Mouse (Mus musculus) heart, embryonic 10.5 days (tissue): ENCODE data around the gene Zfp408. TPM values are rescaled to one million over a fixed set of nuclear protein-coding genes. Genes with fewer than 3 reads are reported as not detected.
A peak's percentile ranks its signal among the peaks of the same experiment; 100 is the strongest.
"Not testable (repeated sequence)": the region's sequence is repeated elsewhere in the genome, so short reads cannot be mapped to it uniquely, and the experiment has no call there.

Source experiments
- DNase-seq: peaks from one replicate; pipeline ENCODE4 v3.0.0-alpha.2; 2017; ENCODE audit warnings: low spot score
- H3K27ac ChIP-seq: fragments of 300-500 bp; sonication (generic); 2 replicates; pipeline ENCODE4 v1.5.1; 2016; ENCODE audit warnings: mild to moderate bottlenecking
- H3K27me3 ChIP-seq: fragments of 300-500 bp; sonication (generic); 2 replicates; pipeline ENCODE4 v1.6.1; 2016; ENCODE audit warnings: mild to moderate bottlenecking; ENCODE audit not compliant: poor library complexity, insufficient read depth, severe bottlenecking
- H3K36me3 ChIP-seq: fragments of 300-500 bp; sonication (generic); 2 replicates; pipeline ENCODE4 v1.6.1; 2016; ENCODE audit warnings: mild to moderate bottlenecking, moderate library complexity
- H3K4me1 ChIP-seq: fragments of 300-500 bp; sonication (generic); 2 replicates; pipeline ENCODE4 v1.6.1; 2016; ENCODE audit warnings: mild to moderate bottlenecking
- H3K4me3 ChIP-seq: fragments of 300-500 bp; sonication (generic); 2 replicates; pipeline ENCODE4 v1.5.1; 2016; ENCODE audit warnings: mild to moderate bottlenecking, moderate library complexity
- H3K9me3 ChIP-seq: fragments of 300-500 bp; sonication (generic); 2 replicates; pipeline ENCODE4 v1.6.1; 2016; ENCODE audit warnings: mild to moderate bottlenecking, moderate library complexity
- WGBS: fragments of 180-500 bp; shearing (Covaris S2); methylation state at CpG from one replicate; pipeline ENCODE4 v1.1.7; 2016; 5-methylcytosine and 5-hydroxymethylcytosine counted together
- polyA plus RNA-seq: library from polyadenylated mRNA; unstranded; fragments of >200 nt; fragmentation: Nextera tagmentation; extraction: Ambion mirVana; gene quantifications from 2 replicates; pipeline ENCODE4 v1.2.1, GENCODE M21; 2016

Gene Zfp408
- polyA plus RNA-seq, 1 experiment from 2014 or later, result 10.4 TPM

GRCm38 (mm10) chr2:91629682-91630081, 19.9 kb downstream of the Zfp408 start:
- Histone ChIP-seq H3K27me3 (no peaks in the 10 kb centered on the region), H3K36me3 (no peaks in the 10 kb centered on the region; the same call in 1 of the 2 replicates), H3K9me3 (no peaks in the 10 kb centered on the region), H3K4me3 (no peak overlapping the region), H3K4me1 (peaks cover 8% of the 10 kb centered on the region; the same call in 1 of the 2 replicates), H3K27ac (no peak overlapping the region)
- no peak for DNase-seq
- WGBS, result 81% methylated on average over 18 of the region's 18 CpGs

DNA sequence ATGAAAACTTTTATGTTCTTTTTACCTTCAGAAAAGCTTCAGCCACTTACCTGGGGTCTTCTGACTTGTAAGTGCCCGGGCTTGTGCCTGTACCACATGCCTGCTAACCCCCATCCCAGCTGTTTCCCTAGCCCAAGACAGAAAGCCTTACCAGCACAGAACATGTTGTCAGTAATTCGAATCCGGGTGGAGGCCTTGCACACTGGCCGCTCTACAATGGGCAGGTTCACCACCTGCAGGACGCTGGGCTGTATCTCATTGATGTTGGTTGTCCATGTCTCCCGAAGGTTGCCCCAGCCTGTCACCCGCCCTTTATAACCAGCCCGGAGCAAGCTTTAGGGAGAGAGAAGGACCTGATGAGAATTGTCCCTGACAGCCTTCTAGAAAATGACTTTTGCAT, 21.4 kb downstream of the Zfp408 start:
- H3K27ac ChIP-seq, result no peak overlapping the region
- peaks cover 9% of the 10 kb centered on the region for H3K36me3 ChIP-seq
- H3K4me1 ChIP-seq, result 0 out of 2 replicates have a peak, but pooled peaks cover 5% of the 10 kb centered on the region
- no peaks in the 10 kb centered on the region for H3K27me3 ChIP-seq
- no peak overlapping the region for H3K4me3 ChIP-seq
- DNase-seq, result peak; percentile 65
- H3K9me3 ChIP-seq, result no peaks in the 10 kb centered on the region
- 90% methylated on average over 8 of the region's 8 CpGs for WGBS

GRCm38 (mm10) chr2:91627486-91627885, 22.1 kb downstream of the Zfp408 start:
- Histone ChIP-seq H3K27me3 (no peaks in the 10 kb centered on the region), H3K27ac (no peak overlapping the region), H3K36me3 (peaks cover 14% of the 10 kb centered on the region), H3K4me3 (no peak overlapping the region), H3K4me1 (0 out of 2 replicates have a peak, but pooled peaks cover 5% of the 10 kb centered on the region), H3K9me3 (no peaks in the 10 kb centered on the region)
- WGBS, result 70% methylated on average over 5 of the region's 5 CpGs
- DNase-seq, result peak; percentile 69

- not testable (repeated sequence) for H3K4me3 ChIP-seq, H3K27ac ChIP-seq, H3K27me3 ChIP-seq, H3K4me1 ChIP-seq, H3K9me3 ChIP-seq
- WGBS, result 87% methylated on average over 7 of the region's 7 CpGs
- DNase-seq, result peak; percentile 45
- peaks cover 52% of the 10 kb centered on the region for H3K36me3 ChIP-seq
Measured at GRCm38 (mm10) chr2:91623366-91623765, 26.2 kb downstream of the Zfp408 start.

DNA sequence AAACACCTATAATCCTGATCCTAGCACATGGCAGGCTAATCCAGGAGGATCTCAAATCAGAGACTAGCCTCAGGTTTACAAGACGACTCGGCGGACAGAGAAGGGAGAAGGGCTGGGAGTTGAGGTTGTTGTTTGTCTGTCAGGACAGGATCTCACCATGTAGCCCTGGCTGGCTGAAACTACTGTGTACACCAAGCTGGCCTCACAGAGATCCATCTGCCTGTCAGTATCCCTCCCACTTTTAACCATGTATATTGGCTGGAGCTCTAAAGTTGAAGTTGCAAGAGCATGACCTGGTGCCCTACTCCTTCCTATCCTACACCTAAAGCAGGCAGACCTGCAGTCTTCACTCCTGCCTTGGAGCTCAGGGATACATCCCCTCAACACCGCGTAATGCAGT, 27.2 kb downstream of the Zfp408 start:
- H3K36me3 ChIP-seq, result peaks cover 62% of the 10 kb centered on the region
- no peaks in the 10 kb centered on the region for H3K27me3 ChIP-seq
- H3K27ac ChIP-seq, result no peak overlapping the region
- no peaks in the 10 kb centered on the region for H3K4me1 ChIP-seq
- DNase-seq, result peak; percentile 71
- no peak overlapping the region for H3K4me3 ChIP-seq
- no peaks in the 10 kb centered on the region for H3K9me3 ChIP-seq
- 89% methylated on average over 5 of the region's 5 CpGs for WGBS

GRCm38 (mm10) chr2:91609370-91609769, 40.2 kb downstream of the Zfp408 start:
- H3K27me3 ChIP-seq, H3K4me1 ChIP-seq, H3K4me3 ChIP-seq, DNase-seq, H3K27ac ChIP-seq, H3K9me3 ChIP-seq: not testable (repeated sequence)
- peaks cover 76% of the 10 kb centered on the region for H3K36me3 ChIP-seq

DNA sequence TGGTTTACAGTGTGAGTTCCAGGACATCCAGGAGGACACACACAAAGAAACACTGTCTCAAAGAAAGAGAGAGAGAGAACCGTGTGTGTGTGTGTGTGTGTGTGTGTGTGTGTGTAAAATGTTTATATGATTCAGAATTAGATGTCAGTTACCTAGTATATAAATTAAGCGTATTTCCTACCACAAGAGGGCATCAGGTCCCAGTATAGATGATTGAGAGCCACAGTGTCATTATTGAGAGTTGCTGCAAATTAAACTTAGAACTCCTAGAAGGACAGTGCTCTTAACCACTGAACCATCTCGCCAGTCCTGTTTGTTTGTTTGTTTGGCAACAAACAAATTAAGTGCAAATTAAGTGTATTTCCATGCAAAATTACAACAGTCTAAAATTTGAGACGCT, 47.2 kb downstream of the Zfp408 start:
- Histone ChIP-seq H3K4me3 (no peak overlapping the region), H3K27ac (no peak overlapping the region), H3K36me3 (peaks cover 89% of the 10 kb centered on the region), H3K9me3 (no peaks in the 10 kb centered on the region), H3K27me3 (no peaks in the 10 kb centered on the region), H3K4me1 (no peaks in the 10 kb centered on the region)
- no peak for DNase-seq
- 88% methylated on average over 4 of the region's 4 CpGs for WGBS

- 94% methylated on average over 4 of the region's 4 CpGs for WGBS
- no peaks in the 10 kb centered on the region for H3K27me3 ChIP-seq
- H3K36me3 ChIP-seq, result peaks cover 93% of the 10 kb centered on the region
- DNase-seq, result no peak
- no peaks in the 10 kb centered on the region for H3K9me3 ChIP-seq
- no peak overlapping the region for H3K27ac ChIP-seq
- no peak overlapping the region for H3K4me3 ChIP-seq
- H3K4me1 ChIP-seq, result no peaks in the 10 kb centered on the region
Measured at GRCm38 (mm10) chr2:91600475-91600874, 49.1 kb downstream of the Zfp408 start.

Other genes starting within 250 kb of the Zfp408 start
- 43.2 and 50.1 TPM in 2 replicates for gene 1110051M20Rik, start 205.1 kb downstream of the Zfp408 start, polyA plus RNA-seq
- gene Lrp4, start 192.3 kb downstream of the Zfp408 start, polyA plus RNA-seq, result 4.6 and 5.7 TPM in 2 replicates
- gene Ckap5, start 123.0 kb downstream of the Zfp408 start, polyA plus RNA-seq, result 77.2 and 82.6 TPM in 2 replicates
- gene F2, start 13.4 kb downstream of the Zfp408 start, polyA plus RNA-seq, result 0.73 and 15.9 TPM in 2 replicates
- 212 and 229 TPM in 2 replicates for gene Arhgap1, start 69 bp upstream of the Zfp408 start, polyA plus RNA-seq
- 20.5 and 22.3 TPM in 2 replicates for gene Atg13, start 60.8 kb upstream of the Zfp408 start, polyA plus RNA-seq
- 12.9 and 17.4 TPM in 2 replicates for gene Harbi1, start 61.1 kb upstream of the Zfp408 start, polyA plus RNA-seq
- 16.1 and 17.4 TPM in 2 replicates for gene Ambra1, start 80.3 kb upstream of the Zfp408 start, polyA plus RNA-seq